Mouse (Mus musculus) left cerebral cortex, adult 2 months (tissue): ENCODE measurements at regions not wholly inside any gene's neighbourhood (a gene's known extent, or its start where the extent isn't known, plus 50 kb on each side); places are given as distances from the start of the nearest gene placed in this dataset.
"Not testable (repeated sequence)": the region's sequence is repeated elsewhere in the genome, so short reads cannot be mapped to it uniquely, and the experiment has no call there.

ENCODE experiments used
- DNase-seq, 2 experiments: peaks; one replicate each; pipeline ENCODE4 v3.0.0; 2021 to 2022; ENCODE audit warnings: low spot score in 2 of 2, mixed read lengths in 1 of 2; ENCODE audit errors: extremely low spot score in 1 of 2
- H3K27ac ChIP-seq: fragments of 200-600 bp; 2 replicates; pipeline ENCODE4 v1.8.1; 2022
- H3K4me3 ChIP-seq: fragments of 200-600 bp; 2 replicates; pipeline ENCODE4 v1.8.1; 2022
- CTCF ChIP-seq: fragments of 200-600 bp; IDR thresholded peaks from 2 replicates; pipeline ENCODE4 v1.8.1; 2022; ENCODE audit warnings: antibody characterized with exemption, mild to moderate bottlenecking, moderate library complexity
- intact Hi-C: fragments of 180-260 bp; cut with DNase I; formaldehyde crosslinking; loops from one replicate; pipeline ENCODE4 v1.15.1; 2025

DNA sequence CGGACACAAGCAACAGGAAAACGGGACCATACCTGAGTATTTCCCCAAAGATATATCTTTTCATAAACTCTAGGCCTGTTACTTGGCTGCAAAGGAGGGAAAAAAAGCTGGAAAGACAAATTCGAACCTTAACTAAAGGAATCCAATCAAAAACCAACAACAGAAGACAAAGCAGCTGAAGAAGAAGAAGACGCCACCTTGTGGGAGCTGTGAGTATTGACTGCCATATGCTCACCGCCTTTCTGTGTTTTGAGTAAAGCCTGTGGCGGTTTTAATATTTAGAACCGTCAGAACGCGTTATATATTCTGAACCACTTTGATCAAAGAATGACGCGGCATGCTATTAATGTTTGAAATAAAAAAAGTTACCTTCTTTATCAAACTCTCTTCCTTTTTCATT is 126.9 kb upstream of the Sox5 start:
- Histone ChIP-seq H3K4me3 (no peak overlapping the region), H3K27ac (no peak overlapping the region)
- no peak for DNase-seq
- intact Hi-C loops: no loop called here
- peak; percentile 24 for TF ChIP-seq CTCF

DNA sequence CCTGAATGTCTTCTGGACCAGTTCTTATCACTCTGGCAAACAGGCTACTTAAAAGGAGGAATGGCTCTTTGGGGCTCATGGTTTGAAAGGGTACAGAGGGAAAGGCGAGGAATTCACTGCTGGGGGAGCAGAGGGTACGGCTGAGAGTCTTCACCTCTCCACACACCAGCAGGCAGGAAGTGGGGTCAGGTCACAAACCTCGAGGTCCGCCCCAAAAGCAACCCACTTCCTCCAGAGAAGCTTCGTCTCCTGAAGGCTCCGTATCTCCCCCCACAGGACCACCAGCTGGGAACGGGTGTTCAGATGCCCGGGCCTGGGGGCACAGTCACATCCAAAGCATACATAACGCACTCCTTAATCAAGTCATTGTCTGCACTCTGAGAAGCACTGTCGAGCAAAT is 121.4 kb upstream of the Sox5 start:
- Histone ChIP-seq H3K27ac (no peak overlapping the region), H3K4me3 (no peak overlapping the region)
- DNase-seq: no peak
- TF ChIP-seq CTCF: no peak
- intact Hi-C loops: no loop called here

DNA sequence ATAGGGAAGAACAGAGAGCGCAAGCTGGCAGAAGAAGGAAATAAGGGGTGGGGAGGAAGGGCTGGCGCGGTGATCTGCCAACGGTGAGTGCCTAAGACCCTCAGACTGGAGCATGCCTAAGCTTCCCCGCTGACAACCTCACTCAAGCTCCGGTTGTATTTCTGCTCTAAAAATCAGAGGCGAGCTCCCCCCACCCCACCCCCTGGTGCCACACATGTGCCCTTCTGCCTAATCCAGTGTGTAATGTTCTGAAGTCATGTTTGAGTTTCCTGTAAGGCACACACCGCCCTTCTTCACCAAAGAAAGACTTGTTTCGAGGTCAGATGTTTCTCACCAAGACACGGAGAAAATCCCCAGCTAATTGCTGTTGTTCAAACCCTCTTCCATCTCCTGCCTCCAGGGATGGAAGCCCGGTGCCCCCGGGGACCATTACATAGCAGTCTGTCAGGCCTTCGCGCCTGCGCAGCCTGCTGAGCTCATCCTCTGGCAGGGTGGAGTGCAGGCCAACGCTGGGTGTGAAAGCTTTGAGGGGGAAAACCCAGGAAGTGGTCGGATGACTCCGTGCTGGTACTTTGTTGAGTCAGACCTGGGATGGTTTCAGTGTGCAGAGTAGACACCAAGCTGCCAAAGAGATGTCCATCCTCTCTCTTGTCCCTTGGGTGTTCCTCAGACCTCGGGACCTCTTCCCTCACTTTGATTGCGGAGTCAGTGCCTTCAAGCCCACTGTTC is 120.7 kb upstream of the Sox5 start:
- Histone ChIP-seq H3K4me3 (no peak overlapping the region), H3K27ac (no peak overlapping the region)
- no peak for TF ChIP-seq CTCF
- intact Hi-C loops: no loop called here
- DNase-seq: no peak

DNA sequence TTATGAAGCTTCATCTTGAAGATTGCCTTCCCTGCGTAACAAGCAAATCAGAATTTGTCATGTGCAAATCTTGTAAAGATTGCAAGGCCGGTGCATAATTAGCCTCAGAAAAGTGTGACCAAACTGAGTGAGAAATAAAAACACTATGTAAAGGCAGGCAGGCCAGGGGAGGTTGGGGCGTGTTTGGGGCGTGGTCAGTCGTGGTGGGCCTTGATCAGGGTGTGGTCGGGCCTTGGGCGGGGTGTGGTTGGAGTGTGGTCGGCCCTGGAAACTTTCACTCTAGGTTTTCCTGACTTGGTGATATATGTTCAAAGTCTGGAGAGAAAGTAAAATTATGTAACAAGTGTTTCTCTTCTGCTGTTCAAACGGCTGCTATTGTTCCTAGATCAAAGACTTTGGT is 120.0 kb upstream of the Sox5 start:
- no peak for DNase-seq
- intact Hi-C loops: no loop called here
- Histone ChIP-seq H3K4me3 (no peak overlapping the region), H3K27ac (no peak overlapping the region)
- no peak for TF ChIP-seq CTCF

DNA sequence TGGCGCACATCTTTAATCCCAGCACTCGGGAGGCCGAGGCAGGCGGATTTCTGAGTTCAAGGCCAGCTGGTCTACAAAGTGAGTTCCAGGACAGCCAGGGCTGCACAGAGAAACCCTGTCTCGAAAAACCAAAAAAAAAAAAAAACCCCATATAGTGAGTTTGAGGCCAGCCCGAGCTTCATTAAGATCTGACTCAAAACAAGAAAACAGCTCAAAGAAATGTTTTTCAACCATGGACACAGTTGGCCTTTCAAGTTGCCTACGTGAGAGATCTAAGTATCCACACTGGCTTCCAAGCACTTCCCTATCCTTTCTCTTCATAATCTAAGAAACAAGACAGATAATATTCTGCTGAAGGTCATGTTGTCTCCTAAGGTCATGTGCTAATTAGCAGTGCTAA is 119.1 kb upstream of the Sox5 start:
- intact Hi-C loops, DNase-seq, H3K27ac ChIP-seq, H3K4me3 ChIP-seq: not testable (repeated sequence)

DNA sequence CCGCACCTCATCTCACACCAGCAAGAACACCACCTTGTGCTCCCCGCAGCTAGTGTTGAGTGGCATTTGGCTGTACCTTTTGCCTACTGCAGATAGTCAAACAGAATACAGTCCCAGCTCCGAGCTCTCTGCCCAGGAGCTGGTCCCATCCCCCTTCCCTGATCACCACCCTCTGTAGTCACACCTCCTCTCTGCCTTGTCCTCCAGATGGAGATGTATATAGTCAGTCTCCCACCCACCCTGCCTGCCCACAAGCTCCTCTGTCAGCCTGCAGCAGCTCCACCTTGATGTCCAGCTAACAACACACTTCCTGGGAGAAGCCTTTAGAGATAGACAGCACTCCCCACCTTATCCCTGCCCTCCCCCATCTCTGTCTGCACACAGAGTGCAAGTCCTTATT is 115.7 kb upstream of the Sox5 start:
- no peak for DNase-seq
- Histone ChIP-seq H3K4me3 (no peak overlapping the region), H3K27ac (no peak overlapping the region)
- no peak for TF ChIP-seq CTCF
- intact Hi-C loops: no loop called here

DNA sequence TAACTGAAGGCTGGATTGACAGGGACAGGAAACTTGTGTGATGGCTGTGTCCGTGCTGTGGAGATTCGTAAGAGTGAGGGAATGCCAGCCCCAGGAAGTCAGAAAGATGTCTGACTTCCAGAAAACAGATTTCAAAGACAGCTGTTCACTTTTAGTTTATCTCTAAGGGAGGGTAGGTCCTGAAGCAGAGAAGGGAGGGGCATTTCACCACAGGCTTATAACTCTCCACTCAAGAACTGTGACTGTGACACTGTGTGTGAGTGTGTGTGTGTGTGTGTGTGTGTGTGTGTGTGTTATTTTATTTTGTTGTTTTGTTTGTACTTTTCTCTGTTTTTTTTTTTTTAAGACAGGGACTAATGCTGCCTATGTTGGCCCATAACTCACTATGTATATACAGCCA is 109.1 kb upstream of the Sox5 start:
- H3K4me3 ChIP-seq: no peak overlapping the region
- intact Hi-C loops: no loop called here
- no peak for DNase-seq
- no peak for TF ChIP-seq CTCF
- no peak overlapping the region for H3K27ac ChIP-seq

DNA sequence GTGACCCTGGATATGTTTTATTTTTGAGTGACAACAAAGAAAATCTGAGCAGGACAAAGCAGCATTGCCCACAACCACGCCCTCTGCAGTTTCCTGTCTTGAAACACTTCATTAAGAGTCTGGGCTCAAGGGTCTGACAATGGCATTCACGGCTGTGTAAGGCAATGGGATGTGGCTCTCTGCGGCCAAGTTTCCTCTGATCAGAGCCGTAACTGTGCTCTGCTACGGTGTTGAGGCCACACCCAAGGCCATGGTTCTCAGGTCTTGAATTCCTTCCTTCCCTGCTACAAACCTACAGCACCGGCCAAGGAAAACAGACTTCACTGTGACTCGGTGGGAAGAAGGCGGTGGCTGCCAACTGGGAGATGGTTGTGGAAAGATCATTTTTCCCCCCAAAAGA is 108.4 kb upstream of the Sox5 start:
- no peak for DNase-seq
- no peak for TF ChIP-seq CTCF
- Histone ChIP-seq H3K4me3 (no peak overlapping the region), H3K27ac (no peak overlapping the region)
- intact Hi-C loops: no loop called here

DNA sequence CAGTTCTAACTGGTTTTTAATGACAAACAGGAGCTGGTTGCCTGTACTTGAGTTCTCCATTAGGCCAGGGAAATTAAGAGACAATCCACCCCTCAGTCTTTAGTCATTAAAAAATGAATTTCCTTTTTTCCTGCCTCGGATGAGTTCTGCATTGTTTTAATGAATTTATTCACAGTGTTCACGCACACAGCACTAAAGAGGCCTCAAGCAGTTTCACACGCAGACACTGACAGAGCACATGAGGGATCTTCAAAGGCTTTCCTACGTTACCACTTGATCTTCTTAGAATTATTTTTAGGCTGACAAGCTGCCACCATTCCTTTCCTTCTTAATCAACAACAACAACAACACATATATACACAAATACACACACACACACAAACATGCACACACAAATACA is 101.3 kb upstream of the Sox5 start:
- intact Hi-C loops: no loop called here
- Histone ChIP-seq H3K4me3 (no peak overlapping the region), H3K27ac (no peak overlapping the region)
- no peak for DNase-seq
- TF ChIP-seq CTCF: no peak

DNA sequence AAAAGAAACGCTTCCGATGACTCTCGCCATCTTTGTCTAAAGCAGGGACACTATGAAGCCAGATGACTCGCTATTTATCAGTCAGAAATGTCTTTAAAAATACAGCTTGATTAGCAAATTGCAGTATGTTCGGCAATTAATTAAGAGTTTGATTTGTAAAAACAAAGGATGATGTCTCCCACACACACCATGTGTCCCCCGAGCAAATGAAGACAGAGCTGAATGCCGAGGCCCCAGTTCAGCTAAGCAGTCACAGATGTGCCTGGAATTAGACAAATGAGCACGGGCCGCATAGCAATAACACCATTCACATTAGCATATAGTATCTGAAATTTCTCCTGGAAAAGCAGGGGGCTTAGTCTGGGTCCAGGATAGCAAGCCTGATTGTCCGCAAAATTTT is 98.3 kb upstream of the Sox5 start:
- intact Hi-C loops: no loop called here
- no peak for TF ChIP-seq CTCF
- no peak overlapping the region for H3K4me3 ChIP-seq
- DNase-seq: no peak
- no peak overlapping the region for H3K27ac ChIP-seq

DNA sequence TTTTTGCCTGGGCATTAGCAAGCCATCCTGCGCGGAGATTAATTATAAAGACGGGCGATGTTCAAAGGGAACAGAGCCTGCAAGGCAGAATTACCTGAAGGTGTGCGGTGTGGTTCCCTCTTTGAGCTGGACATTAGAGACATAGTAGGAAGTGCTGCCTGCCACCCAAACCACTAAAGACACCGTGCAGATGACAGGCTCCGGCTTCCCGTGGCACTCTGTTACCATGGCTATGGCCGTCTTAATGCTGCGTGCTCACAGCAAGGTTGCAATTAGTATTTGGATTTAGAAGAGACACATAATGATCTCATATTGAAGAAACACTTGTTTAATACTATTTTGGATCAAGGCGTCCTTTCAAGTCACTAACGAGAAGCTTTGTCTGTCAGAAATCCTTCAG is 95.0 kb upstream of the Sox5 start:
- intact Hi-C loops: no loop called here
- Histone ChIP-seq H3K4me3 (no peak overlapping the region), H3K27ac (no peak overlapping the region)
- no peak for TF ChIP-seq CTCF
- no peak for DNase-seq

DNA sequence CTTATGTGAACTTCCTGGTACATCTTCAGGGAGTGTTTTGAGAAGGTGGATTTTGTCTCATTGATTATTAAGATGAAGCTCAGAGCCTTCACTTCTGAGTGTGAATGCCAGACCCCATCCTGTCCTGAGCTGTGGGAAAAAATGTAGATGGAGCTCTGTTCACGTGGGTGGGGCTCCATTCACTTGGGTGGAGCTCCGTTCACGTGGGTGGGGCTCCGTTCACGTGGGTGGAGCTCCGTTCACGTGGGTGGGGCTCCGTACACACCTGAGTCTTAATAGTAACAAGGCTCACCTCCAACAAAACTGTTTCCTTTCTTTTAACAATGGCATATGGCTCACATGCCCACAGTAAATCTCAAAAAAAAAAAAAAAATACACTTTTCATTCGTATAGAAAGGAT is 94.1 kb upstream of the Sox5 start:
- no peak overlapping the region for H3K27ac ChIP-seq
- no peak overlapping the region for H3K4me3 ChIP-seq
- intact Hi-C loops: no loop called here
- no peak for DNase-seq
- TF ChIP-seq CTCF: no peak

DNA sequence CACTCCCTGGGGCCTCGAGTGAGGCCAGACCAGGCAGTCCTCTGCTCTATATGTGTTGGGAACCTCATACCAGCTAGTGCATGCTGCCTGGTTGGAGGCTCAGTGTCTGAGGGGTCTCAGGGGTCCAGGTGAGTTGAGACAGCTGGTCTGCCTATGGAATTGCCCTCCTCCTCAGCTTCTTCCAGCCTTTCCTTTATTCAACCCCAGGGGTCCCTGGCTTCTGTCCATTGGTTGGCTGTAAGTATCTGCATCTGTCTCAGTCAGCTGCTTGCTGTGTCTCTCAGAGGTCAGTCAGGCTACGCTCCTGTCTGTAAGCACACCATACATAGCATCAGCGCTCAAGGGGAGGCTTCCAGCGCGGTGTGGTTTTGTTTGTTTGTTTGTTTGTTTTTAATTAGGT is 92.5 kb upstream of the Sox5 start:
- DNase-seq: no peak
- intact Hi-C loops: no loop called here
- Histone ChIP-seq H3K4me3 (no peak overlapping the region), H3K27ac (no peak overlapping the region)
- no peak for TF ChIP-seq CTCF
